Mouse (Mus musculus): ENCODE data around the gene Zfp213. TPM values are rescaled to one million over a fixed set of nuclear protein-coding genes. Genes with fewer than 3 reads are reported as not detected.

Gene Zfp213
- polyA plus RNA-seq, 1 experiment, result 13.0 TPM

DNA sequence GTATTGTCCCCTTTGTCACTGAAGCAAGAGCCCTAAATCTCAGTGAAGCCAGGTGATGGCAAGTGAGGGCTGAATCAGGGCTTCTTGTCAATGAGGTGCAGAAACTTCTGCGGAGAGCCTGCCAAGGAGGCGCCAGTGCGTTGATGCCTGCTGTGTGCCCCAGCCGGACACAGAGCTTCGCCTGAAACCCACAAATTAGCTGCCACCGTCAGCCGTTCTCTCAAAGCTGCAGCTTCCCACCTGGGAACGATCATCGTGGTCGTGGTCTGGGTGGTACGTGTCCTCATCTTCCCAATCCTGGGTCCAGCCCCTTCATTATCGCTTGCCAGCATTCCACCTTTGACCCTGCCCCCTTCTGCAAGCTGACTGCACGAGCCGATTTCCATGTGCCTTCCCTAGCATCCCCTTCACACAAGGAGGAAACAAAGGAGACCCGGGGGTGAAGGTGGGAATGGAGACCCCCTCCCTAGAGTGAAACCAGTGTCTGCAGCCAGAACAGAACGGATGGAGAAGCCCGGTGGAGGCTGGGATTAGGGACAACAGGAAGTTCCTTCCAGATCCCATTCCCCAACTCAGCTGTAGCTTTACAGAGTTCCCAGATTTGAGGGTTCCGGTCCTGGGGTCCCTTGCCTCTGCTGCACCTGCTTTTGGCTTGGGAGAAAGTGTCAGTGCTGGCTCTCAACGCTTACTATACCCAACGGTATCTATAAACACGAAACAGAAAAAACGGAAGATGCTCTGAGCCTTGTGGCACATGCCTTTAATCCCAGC is 21.9 kb upstream of the Zfp213 start:
- peak overlapping the region; percentile 33 for H3K4me3 ChIP-seq (ENCODE audit: insufficient read depth, poor library complexity, severe bottlenecking)
- H3K79me2 ChIP-seq (ENCODE audit: control insufficient read depth, insufficient read depth), result no peaks in the 10 kb centered on the region
- H3K27me3 ChIP-seq (ENCODE audit: control insufficient read depth, insufficient read depth, insufficient read length), result no peaks in the 10 kb centered on the region
- H3K79me3 ChIP-seq (ENCODE audit: low read depth), result no peaks in the 10 kb centered on the region
- H3K36me3 ChIP-seq (ENCODE audit: control insufficient read depth, insufficient read depth), result no peaks in the 10 kb centered on the region
- H3ac ChIP-seq (ENCODE audit: control insufficient read depth, insufficient read length, low read depth), result peak overlapping the region; percentile 48
- TF ChIP-seq CEBPB (IDR thresholded peaks at IDR 0.05; ENCODE audit: low read depth), result no peak
- TF ChIP-seq MYOD1 (IDR thresholded peaks at IDR 0.05; ENCODE audit: control insufficient read depth, insufficient read length, low read depth), result no peak
- TF ChIP-seq CTCF (IDR thresholded peaks at IDR 0.05; ENCODE audit: control insufficient read depth, insufficient read depth, insufficient read length), result no peak
- TF ChIP-seq FOSL1 (IDR thresholded peaks at IDR 0.05; ENCODE audit: insufficient read depth, low read length, poor library complexity, severe bottlenecking), result no peak
- no peak for TF ChIP-seq MYOG (IDR thresholded peaks at IDR 0.05; ENCODE audit: control insufficient read depth, extremely low read depth, insufficient read length)
- no peak for TF ChIP-seq MAX (IDR thresholded peaks at IDR 0.05)
- no peak for TF ChIP-seq USF1 (IDR thresholded peaks at IDR 0.05; ENCODE audit: low read depth)

DNA sequence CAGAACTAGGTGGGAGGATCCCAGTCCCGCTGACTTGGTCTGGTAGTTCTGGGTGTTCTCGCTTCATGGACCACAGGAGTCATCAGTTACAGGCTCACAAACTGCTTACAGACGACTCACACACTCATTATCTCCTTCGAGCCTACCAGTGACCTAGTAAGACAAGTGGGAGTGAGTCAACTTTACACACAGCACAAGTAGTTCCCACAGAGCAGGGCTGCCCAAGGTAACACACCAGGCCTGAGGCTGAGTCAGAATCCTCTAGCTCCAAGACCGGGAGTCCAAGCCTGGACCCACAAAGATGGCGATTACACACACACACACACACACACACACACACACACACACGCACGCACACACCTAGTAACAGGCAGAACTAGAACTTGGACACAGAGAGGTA is 20.7 kb upstream of the Zfp213 start:
- no peaks in the 10 kb centered on the region for H3K36me3 ChIP-seq (ENCODE audit: control insufficient read depth, insufficient read depth)
- TF ChIP-seq FOSL1 (IDR thresholded peaks at IDR 0.05; ENCODE audit: insufficient read depth, low read length, poor library complexity, severe bottlenecking) (no peak), CTCF (IDR thresholded peaks at IDR 0.05; ENCODE audit: control insufficient read depth, insufficient read depth, insufficient read length) (no peak), MAX (IDR thresholded peaks at IDR 0.05) (no peak), CEBPB (IDR thresholded peaks at IDR 0.05; ENCODE audit: low read depth) (no peak), MYOG (IDR thresholded peaks at IDR 0.05; ENCODE audit: control insufficient read depth, extremely low read depth, insufficient read length) (no peak), MYOD1 (IDR thresholded peaks at IDR 0.05; ENCODE audit: control insufficient read depth, insufficient read length, low read depth) (no peak), USF1 (IDR thresholded peaks at IDR 0.05; ENCODE audit: low read depth) (no peak)
- H3K79me3 ChIP-seq (ENCODE audit: low read depth), result no peaks in the 10 kb centered on the region
- H3K27me3 ChIP-seq (ENCODE audit: control insufficient read depth, insufficient read depth, insufficient read length), result no peaks in the 10 kb centered on the region
- no peaks in the 10 kb centered on the region for H3K79me2 ChIP-seq (ENCODE audit: control insufficient read depth, insufficient read depth)
- H3K4me3 ChIP-seq (ENCODE audit: insufficient read depth, poor library complexity, severe bottlenecking), result no peak overlapping the region
- H3ac ChIP-seq (ENCODE audit: control insufficient read depth, insufficient read length, low read depth), result no peak overlapping the region

DNA sequence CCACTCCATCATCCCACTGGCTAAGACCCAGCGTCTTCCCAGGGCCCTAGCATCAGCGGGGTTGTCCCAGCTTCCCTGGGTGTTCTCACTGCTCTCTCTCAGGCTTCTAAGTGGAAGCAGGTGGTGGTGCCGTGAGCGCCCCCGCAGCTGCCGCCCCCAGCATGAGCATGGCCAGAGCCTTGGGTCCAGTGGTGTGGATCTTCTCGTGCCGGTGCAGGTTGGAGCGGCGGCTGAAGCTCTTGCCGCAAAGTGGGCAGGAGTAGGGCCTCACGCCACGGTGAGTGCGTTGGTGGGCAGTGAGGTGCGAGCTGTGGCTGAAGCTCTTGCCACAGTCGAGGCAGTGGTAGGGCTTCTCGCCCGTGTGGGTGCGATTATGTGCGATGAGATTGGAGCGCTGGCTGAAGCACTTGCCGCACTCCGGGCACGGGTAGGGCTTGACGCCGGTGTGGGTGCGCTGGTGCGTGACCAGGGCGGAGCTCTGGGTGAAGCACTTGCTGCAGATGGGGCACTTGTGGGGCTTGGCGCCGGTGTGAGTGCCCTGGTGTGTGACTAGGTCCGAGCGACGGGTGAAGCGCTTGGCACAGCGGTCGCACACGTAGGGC is 12.0 kb upstream of the Zfp213 start:
- Histone ChIP-seq H3K27me3 (ENCODE audit: control insufficient read depth, insufficient read depth, insufficient read length) (no peaks in the 10 kb centered on the region), H3K79me2 (ENCODE audit: control insufficient read depth, insufficient read depth) (no peaks in the 10 kb centered on the region), H3K4me3 (ENCODE audit: insufficient read depth, poor library complexity, severe bottlenecking) (no peak overlapping the region), H3K79me3 (ENCODE audit: low read depth) (no peaks in the 10 kb centered on the region), H3ac (ENCODE audit: control insufficient read depth, insufficient read length, low read depth) (no peak overlapping the region), H3K36me3 (ENCODE audit: control insufficient read depth, insufficient read depth) (no peaks in the 10 kb centered on the region)
- TF ChIP-seq CEBPB (IDR thresholded peaks at IDR 0.05; ENCODE audit: low read depth), result no peak
- TF ChIP-seq MAX (IDR thresholded peaks at IDR 0.05), result no peak
- no peak for TF ChIP-seq MYOD1 (IDR thresholded peaks at IDR 0.05; ENCODE audit: control insufficient read depth, insufficient read length, low read depth)
- no peak for TF ChIP-seq FOSL1 (IDR thresholded peaks at IDR 0.05; ENCODE audit: insufficient read depth, low read length, poor library complexity, severe bottlenecking)
- no peak for TF ChIP-seq USF1 (IDR thresholded peaks at IDR 0.05; ENCODE audit: low read depth)
- TF ChIP-seq CTCF (IDR thresholded peaks at IDR 0.05; ENCODE audit: control insufficient read depth, insufficient read depth, insufficient read length), result no peak
- TF ChIP-seq MYOG (IDR thresholded peaks at IDR 0.05; ENCODE audit: control insufficient read depth, extremely low read depth, insufficient read length), result no peak

DNA sequence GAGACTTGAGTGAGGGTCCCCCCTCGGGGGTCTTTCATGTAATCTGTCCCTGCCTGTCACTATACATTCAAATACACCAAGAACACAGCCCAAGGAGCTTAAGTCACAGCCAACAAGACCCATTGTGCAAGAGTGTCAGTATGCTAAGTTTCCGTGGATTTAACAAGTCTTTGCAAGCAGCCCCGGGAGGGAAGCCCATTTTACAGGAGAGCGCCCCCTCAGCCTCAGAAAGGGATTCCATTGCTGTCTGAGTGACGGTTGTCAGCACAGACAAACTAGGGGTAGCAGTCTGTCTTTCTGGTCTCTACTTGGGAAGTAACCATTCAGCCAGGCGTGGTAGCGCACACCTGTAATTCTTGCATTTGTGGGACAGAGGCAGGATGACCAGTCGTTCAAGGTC is 10.1 kb upstream of the Zfp213 start:
- no peaks in the 10 kb centered on the region for H3K36me3 ChIP-seq (ENCODE audit: control insufficient read depth, insufficient read depth)
- no peaks in the 10 kb centered on the region for H3K27me3 ChIP-seq (ENCODE audit: control insufficient read depth, insufficient read depth, insufficient read length)
- H3K79me3 ChIP-seq (ENCODE audit: low read depth), result no peaks in the 10 kb centered on the region
- TF ChIP-seq MYOD1 (IDR thresholded peaks at IDR 0.05; ENCODE audit: control insufficient read depth, insufficient read length, low read depth) (no peak), MAX (IDR thresholded peaks at IDR 0.05) (no peak), CEBPB (IDR thresholded peaks at IDR 0.05; ENCODE audit: low read depth) (no peak), CTCF (IDR thresholded peaks at IDR 0.05; ENCODE audit: control insufficient read depth, insufficient read depth, insufficient read length) (no peak), MYOG (IDR thresholded peaks at IDR 0.05; ENCODE audit: control insufficient read depth, extremely low read depth, insufficient read length) (no peak)
- H3K4me3 ChIP-seq (ENCODE audit: insufficient read depth, poor library complexity, severe bottlenecking), result no peak overlapping the region
- H3ac ChIP-seq (ENCODE audit: control insufficient read depth, insufficient read length, low read depth), result no peak overlapping the region
- H3K79me2 ChIP-seq (ENCODE audit: control insufficient read depth, insufficient read depth), result no peaks in the 10 kb centered on the region

DNA sequence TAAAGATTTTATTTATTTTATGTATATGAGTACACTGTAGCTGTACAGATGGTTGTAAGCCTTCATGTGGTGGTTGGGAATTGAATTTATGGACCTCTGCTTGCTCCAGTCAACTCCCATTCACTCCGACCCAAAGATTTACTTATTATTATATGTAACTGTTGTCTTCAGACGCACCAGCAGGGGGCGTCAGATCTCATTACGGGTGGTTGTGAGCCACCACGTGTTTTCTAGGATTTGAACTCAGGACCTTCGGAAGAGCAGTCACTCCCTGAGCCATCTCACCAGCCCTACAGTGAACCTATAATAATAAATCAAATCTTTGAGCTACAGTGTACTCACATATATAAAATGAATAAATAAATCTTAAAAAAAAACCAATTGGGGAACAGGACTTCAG is 8.0 kb upstream of the Zfp213 start:
- no peaks in the 10 kb centered on the region for H3K36me3 ChIP-seq (ENCODE audit: control insufficient read depth, insufficient read depth)

More for the DNA sequence above, 8.0 kb upstream of the Zfp213 start:
- no peak for TF ChIP-seq FOSL1 (IDR thresholded peaks at IDR 0.05; ENCODE audit: insufficient read depth, low read length, poor library complexity, severe bottlenecking)
- TF ChIP-seq CEBPB (IDR thresholded peaks at IDR 0.05; ENCODE audit: low read depth), result no peak
- TF ChIP-seq USF1 (IDR thresholded peaks at IDR 0.05; ENCODE audit: low read depth), result no peak
- TF ChIP-seq CTCF (IDR thresholded peaks at IDR 0.05; ENCODE audit: control insufficient read depth, insufficient read depth, insufficient read length), result no peak
- no peak for TF ChIP-seq MYOG (IDR thresholded peaks at IDR 0.05; ENCODE audit: control insufficient read depth, extremely low read depth, insufficient read length)
- no peak for TF ChIP-seq MYOD1 (IDR thresholded peaks at IDR 0.05; ENCODE audit: control insufficient read depth, insufficient read length, low read depth)
- TF ChIP-seq MAX (IDR thresholded peaks at IDR 0.05), result no peak
- no peak overlapping the region for H3ac ChIP-seq (ENCODE audit: control insufficient read depth, insufficient read length, low read depth)
- no peaks in the 10 kb centered on the region for H3K27me3 ChIP-seq (ENCODE audit: control insufficient read depth, insufficient read depth, insufficient read length)
- H3K79me2 ChIP-seq (ENCODE audit: control insufficient read depth, insufficient read depth), result no peaks in the 10 kb centered on the region
- H3K4me3 ChIP-seq (ENCODE audit: insufficient read depth, poor library complexity, severe bottlenecking), result no peak overlapping the region
- H3K79me3 ChIP-seq (ENCODE audit: low read depth), result no peaks in the 10 kb centered on the region
